Mouse (Mus musculus): ENCODE measurements around the gene Slc11a1.

Gene Slc11a1

DNA sequence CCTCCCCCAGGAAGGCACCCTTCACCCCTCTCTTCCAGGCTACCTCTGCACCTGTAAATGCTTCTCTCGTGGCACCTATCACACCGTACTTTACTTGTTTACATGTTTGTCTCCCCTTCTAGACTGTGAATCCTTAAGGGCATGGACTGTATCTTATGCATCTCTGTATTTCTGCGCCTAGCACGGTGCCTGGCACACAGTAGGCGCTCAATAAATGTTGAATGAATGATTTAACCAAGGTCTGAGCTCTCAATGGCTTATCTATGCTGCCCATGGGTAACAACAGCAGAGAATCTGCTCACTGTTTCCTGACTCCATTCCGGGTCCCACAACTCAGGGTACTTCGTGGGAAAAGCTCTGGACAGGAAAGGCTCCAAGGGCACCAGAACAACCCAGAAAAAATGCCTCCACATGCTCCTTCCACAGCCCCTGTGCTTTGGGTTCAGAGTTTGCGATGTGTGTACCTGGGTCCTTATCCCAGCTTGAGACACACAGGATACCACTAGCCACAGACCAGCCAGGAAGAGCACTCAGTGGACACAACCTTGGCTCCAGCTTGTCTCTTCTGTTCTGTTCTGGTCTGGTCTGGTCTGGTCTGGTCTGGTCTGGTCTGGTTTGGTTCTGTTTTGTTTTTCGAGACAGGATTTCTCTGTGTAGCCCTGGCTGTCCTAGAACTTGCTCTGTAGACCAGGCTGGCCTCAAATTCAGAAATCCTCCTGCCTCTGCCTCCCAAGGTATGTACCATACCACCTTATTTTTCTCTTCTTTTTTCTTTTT, 21.4 kb upstream of the Slc11a1 start:
- DNase-seq: no peak

DNA sequence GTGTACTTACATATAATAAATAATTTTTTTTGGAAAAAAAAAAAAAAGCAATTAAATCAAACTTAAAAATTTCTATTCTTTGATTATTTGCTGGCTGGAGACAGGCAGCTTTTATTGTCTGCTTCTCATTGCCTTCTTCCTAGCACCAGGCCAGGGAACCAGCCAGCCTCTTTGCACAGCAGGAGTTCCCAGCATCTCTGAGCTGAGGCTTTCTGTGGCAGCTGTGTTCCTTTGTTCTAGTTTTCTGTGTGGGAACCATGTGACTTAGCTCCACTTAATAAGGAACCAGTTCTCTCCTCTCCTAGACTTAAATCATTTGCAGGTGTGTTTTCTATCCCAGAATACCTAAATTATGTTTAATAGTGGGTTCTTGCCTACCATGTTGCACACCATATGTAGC, 17.5 kb upstream of the Slc11a1 start:
- DNase-seq: no peak

DNA sequence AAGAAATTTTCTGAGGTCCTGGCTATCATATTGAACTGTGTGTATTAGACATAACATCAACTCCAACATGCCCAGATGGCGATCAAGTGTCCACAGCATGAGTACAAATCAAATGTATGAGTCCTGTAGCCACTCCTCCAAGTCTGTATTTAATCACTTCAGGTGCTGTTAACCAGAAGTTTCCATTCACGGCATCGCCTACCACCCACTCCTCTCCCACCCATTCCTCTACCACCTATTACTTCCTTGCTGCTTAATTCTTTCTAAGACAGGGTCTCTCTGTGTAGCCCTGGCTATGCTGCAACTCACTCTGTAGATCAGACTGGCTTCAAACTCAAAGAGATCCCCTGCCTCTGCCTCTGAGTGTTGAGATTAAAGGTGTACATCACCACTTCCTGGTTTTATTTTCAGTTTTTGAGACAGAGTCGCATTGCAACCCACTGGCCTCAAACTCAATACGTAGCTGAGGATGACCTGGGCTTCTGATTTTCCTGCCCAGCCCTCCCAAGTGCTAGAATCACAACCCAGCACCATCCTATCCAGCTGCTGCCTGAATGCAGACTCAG, 15.0 kb upstream of the Slc11a1 start:
- DNase-seq: no peak

DNA sequence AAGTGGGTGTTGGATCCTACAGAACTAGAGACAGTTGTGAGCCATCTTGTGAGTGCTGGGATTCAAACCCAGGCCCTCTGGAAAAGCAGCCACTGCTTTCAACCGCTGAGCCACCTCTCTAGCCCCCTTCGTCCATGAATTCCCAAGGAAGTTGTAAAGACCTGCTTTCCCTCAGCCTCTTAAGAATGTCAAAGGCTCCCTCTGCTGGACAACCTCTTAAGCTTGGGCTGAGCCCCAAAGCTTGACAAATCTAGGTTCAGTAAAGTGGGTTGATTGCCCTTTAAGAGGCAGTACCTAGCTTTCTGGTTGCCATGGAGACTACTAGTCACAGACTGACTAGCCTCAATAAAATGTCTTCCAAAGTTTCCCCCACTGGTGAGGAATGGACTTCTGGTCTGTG, 13.2 kb upstream of the Slc11a1 start, which contains the start of gene Catip:
TSS of gene Catip (plus strand) at position 297 of the 400 bp plus-strand sequence.
- peak; percentile 74 to 87 for DNase-seq

DNA sequence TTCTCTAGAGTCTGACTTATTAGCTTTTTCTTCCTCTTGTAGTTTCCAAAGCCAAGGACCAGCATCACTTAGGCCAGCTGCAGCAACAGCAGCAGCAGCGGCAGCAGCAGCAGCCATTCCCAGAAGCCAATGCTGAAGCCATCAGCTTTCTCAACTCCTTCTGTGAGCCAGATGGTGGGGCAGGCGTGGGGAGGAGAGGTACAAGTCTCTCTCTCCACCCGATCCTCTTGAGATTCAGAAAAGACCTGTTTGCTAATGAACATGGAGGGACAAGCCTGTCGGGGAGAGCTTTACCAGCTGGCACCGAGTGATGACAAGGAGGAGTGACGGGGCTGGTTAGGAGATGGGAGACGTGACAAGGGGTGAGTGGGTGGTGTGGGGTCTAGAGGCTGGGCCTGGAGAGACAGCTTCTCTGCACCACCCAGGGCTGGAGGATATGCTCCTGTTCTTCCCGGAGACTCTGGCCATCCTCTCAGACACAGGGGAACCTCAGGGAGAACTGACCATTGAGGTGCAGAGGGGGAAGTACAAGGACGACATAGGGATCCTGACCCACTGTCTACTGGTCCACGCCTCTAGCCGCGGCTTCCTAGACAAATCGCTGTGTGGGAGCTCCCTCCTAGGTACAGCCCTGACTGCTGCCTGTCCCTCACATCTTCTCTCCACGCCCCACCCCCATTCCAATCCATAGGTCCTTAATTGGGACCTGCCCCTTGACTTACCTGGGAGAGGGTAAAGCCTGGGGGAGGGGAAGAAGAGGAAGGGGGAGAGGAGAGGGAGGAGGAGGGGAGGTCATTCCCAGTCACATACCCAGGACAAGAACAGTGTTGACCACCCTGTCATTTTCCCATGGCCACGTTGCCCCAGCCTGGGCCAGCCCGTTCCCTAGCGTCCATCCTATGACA, 12.4 kb upstream of the Slc11a1 start:
- DNase-seq: no peak

DNA sequence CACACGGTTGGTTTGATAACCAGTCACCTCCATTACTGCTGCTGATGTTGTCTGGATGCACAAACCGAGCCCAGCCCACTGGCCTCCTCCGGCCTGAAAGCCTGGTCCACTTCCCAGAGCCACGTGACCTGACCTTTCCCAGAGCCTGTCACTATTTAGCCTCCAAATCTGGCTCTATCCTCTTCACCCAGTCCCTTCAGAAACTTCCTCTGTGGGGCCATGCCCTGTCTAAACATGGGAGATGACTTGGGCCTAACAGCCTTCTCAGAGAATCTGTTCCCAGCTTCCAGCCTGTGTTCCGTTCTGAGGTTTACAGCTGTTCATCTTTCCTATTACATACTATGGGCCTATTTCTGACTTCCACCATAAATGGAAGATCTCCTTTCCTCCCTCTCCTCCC, 11.6 kb upstream of the Slc11a1 start:
- no peak for DNase-seq

DNA sequence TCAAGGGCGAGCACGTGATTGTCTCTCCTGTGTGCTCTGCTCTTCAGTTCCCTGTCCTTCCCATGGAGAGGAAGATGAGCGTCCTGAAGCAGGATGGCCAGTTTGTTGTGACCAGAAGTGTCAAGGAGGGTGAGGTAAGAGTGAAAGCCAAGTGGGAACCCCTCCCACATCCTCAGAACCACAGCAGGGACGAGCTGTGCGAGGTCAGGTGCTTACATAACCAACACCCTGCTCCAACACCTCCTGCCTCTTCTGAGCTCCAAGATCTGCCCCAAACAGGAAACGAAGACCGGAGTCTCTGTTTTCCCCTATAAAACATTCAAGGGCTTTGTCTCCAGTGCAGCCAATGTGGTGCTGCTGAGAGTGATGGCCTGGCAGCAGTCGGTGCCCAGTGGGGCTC, 10.7 kb upstream of the Slc11a1 start:
- DNase-seq: peak in 1 of 2 experiments; percentile 23

DNA sequence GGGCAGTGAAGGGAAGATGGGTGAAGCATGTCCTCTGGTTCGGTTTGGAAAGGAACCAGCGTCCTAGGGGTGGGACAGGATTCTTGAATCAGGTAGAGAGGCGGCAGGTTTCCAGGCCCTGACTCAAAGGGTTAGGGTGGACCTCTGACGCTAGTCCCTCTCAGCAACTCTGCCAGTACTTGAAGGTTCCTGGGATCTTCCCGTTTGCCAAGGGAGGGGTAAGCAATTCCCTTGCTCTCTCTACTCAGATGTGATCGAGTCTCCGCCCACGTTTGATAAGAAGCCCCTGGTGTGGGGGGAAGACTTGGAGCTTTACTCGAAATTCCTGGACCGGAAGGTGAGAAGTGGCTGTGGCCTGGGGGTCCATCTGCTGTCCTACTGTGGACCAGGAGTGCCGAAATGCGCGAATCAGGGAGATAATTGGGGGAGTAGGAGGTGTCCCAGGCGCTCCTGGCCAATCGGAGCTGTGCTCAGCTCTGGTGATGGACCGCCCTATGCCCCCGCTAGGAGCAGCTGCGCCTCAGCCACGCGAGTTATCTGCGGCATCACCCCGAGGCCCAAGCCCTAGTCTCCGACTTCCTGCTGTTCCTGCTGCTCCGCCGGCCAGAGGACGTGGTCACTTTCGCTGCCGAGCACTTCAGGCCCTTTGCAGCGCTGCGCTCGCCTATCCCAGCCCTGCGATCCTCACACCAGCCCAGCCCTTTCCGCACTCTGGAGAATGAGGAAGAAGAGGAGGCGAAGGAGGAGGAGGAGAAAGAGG, 6.9 kb upstream of the Slc11a1 start:
- DNase-seq: peak; percentile 64 to 73

DNA sequence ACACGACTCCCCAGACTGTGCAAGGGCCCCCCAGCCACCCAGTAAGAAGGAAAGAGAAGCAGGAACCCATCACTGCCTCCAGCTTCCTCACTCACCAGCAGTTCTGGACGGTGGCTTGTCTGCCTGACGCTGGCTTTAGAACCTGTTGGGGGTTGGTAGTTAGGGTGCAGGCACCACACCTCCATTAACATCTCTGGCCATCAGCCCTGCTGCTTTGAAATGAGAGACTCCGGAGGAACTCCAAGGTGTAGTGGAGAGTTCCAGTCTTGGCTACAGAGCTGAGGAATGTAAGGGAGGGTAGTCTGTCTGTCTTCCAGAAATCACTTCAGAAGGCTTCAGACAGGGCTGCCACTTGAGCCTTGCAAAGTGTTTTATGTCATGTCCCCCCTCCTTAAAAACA, 5.0 kb upstream of the Slc11a1 start:
- DNase-seq: no peak

DNA sequence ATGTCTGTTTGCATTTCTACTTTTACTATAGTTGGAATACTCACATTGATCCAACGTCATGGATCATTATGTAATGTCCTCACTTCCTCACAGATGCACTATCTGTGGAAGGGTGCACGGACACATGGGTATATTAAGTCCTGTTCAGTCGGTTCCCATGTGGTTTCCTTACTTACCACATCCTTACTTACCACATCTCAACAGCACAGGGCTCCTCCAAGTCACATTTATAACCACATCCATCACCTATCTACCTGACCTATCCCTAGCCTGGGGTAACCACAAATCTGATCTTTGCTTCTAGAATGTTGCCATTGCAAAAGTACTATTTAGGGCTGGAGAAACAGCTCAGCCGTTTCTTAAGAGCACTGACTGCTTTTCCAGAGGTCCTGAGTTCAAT, 1.6 kb upstream of the Slc11a1 start:
- no peak for DNase-seq

DNA sequence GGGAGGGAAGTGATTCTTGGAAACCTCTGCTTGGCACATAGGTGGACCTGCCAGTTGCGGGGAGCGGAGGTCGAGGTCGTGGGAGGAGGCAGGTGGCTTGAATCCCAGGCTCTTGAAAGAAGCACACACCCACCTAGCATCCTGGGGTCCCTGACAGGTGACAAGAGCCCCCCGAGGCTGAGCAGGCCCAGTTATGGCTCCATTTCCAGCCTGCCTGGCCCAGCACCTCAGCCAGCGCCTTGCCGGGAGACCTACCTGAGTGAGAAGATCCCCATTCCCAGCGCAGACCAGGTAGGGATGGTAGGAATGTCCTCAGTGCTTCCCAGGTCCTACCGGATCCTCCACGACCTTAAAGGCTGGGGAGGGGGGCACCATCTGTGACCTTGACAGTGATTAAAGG, 566 bp downstream of the Slc11a1 start:
- DNase-seq: no peak

DNA sequence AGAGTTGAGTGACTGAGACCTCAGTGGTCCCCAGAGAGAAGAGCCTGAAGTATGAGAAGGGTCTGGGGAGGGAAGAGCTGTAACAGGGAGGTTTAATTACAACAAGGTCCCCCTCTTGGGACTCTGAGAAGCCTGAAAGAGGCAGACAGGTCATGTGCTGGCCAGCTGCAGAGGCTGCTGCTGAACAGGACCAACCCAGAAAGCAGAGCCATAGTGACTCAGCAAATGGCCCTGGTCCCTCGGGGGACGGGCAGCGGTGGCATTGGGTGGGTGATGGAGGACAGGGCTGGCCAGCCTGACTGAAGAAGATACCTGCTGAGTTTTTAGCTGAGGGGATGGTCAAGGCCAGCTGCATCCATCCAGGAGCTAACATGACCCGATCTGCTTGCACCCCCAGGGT, 1.4 kb downstream of the Slc11a1 start:
- no peak for DNase-seq

DNA sequence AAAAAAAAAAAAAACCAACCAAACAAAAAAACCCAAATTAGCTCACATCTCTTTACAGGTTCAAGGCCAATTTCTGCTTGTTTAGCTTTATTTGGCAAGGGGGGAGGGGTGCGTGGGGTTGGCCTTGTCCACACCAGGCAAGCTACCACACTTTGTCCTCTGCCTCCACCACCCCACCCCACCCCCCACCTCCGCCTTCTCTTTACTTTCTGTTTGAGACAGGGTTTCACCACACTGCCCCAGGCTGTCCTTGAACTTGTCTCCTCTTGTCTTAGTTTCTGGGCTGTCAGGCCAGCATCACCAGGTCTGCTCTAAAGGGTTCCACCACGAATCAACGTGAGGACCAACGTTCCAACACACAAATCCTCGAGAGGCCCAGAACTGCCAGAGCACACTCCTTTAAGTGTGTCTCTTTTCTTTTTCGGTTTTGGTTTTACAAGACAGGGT, 4.1 kb downstream of the Slc11a1 start:
- DNase-seq: no peak

DNA sequence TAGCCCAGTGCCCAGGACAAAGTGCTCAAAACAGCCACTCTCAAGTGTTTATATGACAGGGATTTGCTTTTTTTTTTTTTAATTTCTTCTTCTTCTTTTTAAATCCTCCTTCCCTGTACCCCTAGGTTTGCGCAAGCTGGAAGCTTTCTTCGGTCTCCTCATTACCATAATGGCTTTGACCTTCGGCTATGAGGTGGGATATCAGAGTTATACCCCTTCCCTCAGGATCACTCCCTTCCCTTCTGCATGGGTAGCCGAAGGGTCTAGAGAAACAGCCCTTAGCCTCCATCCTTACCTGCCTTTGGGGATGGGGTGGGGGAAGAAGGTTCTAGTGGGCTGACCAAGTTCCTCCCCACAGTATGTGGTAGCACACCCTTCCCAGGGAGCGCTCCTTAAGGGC, 5.5 kb downstream of the Slc11a1 start:
- no peak for DNase-seq

DNA sequence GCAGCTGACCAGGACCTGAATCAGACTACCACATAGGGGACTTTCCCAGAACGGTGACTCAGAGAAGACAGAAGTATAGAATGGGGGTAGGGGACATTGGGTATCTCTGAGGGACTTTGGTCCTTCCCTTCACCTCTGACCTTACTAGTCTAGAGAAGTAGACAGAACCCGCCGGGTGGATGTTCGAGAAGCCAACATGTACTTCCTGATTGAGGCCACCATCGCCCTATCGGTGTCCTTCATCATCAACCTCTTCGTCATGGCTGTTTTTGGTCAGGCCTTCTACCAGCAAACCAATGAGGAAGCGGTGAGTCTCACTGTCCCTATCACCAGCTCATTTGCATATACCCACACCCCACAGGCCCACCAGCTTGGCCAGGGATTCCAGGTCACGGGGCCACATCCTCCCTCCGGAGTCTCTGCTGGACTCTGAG, 6.6 kb downstream of the Slc11a1 start:
- DNase-seq: no peak

DNA sequence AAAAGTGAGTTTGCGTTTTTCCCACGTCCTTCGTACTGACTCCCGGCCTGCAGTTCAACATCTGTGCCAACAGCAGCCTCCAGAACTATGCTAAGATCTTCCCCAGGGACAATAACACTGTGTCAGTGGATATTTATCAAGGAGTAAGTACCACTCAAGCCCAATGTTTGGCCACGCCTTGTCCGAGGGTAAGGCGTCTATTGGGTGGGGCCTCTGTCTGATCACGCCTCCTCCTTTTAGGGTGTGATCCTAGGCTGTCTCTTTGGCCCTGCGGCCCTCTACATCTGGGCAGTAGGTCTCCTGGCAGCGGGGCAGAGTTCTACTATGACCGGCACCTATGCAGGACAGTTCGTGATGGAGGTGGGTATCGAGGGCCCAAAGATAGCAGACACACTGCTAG, 8.4 kb downstream of the Slc11a1 start:
- DNase-seq: no peak

DNA sequence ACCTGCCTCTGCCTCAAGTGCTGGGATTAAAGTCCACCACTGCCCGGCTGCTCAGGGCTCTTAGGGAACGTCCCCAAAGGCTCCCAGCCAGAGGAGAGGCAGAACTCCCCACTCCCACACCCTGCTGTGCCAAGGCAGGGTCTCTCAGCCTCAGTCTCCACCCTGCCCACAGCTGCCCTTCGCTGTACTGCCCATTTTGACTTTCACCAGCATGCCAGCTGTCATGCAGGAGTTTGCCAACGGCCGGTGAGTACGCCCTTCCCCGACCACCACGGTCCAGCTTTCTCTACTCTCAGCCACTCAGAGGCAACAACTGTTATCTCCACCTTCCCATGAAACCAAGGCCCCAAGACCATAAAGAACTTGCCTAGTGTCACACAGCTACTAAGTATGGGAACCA, 9.5 kb downstream of the Slc11a1 start:
- no peak for DNase-seq

DNA sequence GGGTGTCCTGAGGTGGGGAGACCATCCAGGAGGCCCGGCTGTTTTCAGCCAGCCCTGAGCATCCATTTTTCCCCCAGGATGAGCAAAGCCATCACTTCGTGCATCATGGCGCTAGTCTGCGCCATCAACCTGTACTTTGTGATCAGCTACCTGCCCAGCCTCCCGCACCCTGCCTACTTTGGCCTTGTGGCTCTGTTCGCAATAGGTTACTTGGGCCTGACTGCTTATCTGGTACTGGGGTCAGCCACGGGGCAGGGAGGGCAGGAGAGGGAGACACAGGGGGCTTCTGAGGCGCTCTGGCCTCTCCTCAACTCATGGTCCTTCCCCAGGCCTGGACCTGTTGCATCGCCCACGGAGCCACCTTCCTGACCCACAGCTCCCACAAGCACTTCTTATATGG, 10.1 kb downstream of the Slc11a1 start:
- DNase-seq: no peak

DNA sequence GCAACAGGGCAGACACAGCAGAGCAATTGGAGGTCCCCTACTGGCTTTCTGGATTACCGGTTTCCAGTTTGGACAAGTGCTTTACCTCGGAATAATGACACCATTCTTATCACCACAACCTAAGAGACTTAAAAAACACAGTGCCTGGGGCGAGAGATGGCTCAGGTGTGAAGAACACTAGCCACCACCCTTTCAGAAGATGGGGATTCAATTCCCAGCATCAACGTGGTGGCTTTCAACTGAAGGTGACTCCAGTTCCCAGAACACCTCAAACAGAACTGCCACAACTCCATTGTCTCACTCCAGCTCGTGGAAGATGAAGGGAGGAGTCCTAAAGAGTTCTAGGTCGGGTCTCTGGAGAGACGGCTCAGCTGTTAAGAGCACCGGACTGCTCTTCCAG, 10.5 kb downstream of the Slc11a1 start:
- DNase-seq: no peak

DNA sequence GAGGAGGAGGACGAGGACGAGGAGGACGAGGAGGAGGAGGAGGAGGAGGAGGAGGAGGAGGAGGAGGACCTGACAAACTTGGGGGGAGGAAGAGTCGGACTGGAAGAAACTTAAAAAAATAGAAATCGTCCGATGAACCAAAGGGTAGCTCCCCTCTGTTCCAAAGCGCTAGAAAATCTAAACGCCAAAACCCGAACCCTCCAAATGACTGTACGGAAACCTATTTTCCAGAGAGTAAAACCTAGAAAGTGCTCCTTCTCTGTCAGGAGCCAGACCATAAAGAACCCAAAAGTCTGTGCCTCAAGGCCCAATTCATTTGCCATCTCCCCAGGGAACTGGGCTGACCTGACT, 11.3 kb downstream of the Slc11a1 start:
- no peak for DNase-seq

DNA sequence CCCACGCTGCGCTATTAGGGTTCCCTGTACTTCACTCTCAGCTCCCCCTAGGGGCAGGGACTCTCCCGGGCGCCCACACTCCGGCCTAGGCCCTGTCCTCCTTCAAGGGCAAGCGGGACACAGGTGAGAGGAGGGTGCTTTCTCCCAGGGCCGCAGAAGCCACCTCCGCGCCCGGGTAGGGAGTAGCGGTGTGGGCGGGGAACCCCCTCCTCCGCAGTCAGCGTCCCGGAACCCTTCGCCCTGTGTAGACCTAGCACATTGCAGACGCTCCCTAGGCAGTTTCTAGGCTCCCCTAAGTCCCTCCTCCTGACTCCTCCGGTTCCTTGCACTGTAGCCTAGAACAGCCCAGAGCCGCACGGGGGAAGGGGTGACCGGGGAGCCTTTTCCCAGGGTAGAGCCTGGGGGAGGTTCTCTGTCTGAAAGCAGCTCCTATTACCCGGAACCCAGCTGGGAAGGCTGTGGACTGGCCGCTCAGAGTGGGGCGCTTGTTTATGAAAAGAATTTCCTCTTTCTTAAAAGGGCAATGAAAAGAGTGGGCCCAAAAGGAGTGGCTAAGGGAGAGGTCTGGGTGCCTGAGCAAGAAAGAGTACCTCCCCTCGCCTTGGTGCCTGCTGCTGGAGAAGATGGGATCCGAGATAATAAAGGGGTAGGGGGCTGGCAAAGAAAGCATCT, 11.9 kb downstream of the Slc11a1 start:
- DNase-seq: peak; percentile 95 to 96

DNA sequence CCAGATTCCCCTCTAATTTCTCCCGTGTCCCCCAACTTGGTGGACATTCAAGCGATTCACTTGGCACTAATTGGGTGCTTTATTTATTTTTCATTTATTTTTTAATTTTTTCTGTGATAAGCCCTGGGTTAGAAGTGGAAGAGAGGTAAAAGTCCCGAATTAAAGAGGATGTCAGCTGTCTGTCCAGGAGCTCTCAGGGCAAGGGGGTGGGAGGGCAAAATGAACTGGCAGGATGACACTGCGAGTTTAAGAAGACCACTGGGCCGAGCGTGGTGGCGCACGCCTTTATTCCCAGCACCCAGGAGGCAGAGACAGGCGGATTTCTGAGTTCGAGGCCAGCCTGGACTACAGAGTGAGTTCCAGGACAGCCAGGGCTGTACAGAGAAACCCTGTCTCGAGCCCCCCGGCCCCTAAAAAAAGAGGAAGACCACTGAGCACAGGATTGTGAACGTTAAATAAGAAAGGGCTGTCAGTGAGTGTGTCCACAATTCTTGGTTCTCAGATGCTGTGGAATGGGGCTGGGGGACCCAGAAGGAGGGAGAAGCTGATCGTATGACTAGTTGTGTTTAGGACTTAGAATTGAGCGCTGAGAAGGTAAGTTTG, 12.5 kb downstream of the Slc11a1 start:
- DNase-seq: no peak
